In genomic region chr5:112932878-112933567, GRCm38 (mm10) we compare ENCODE assay signal across 12 mouse cellular contexts. TPM values are rescaled to one million over a fixed set of nuclear protein-coding genes. Genes with fewer than 3 reads are reported as not detected.
DNase-seq lines count a peak whose midpoint lies in the region; ATAC-seq and TF ChIP-seq lines count a peak whose summit lies in the region.
"Had no signal": no experiment of that assay in that cellular context is flagged by ENCODE, and none has a peak within 500 bp of the region (broad histone marks: within the 10 kb centered on the region; RNA-seq: fewer than 3 reads in every experiment).

No protein-coding gene starts in this region.

- H3K4me3 ChIP-seq in hindbrain, postnatal 0 days (ENCODE audit: low read length) = no peak overlapping the region
- H3K4me3 ChIP-seq in hindbrain, embryonic 10.5 days = no peak overlapping the region
- H3K4me3 ChIP-seq in heart, postnatal 0 days (ENCODE audit: low read depth, low read length) = no peak overlapping the region
- H3K4me3 ChIP-seq: lung, embryonic 15.5 days; megakaryocyte, embryonic 14.5 days had no signal

- 79% methylated on average over 11 of the region's 11 CpGs for WGBS in hindbrain, postnatal 0 days
- 86% methylated on average over 11 of the region's 11 CpGs for WGBS in hindbrain, embryonic 10.5 days
- 38% methylated on average over 11 of the region's 11 CpGs for WGBS in heart, postnatal 0 days

- no peak for DNase-seq in hindbrain, postnatal 0 days (ENCODE audit: low spot score)
- no peak for DNase-seq in hindbrain, embryonic 10.5 days (ENCODE audit: low spot score)
- peak; percentile 34 to 44 for DNase-seq in heart, adult 9 months (ENCODE audit: low spot score in 2 of 2)
- DNase-seq in heart, postnatal 0 days (ENCODE audit: low spot score) = peak; percentile 86
- DNase-seq in layer of hippocampus, postnatal 14 days (ENCODE audit: low spot score in 2 of 2) = peak; percentile 51 to 79
- no peak for DNase-seq in gastrocnemius, postnatal 36 days
- no peak for DNase-seq in right cerebral cortex, postnatal 14 days
- DNase-seq: kidney, adult 18-20 months; right cerebral cortex, postnatal 25 days had no signal

- TF ChIP-seq EP300 in heart, postnatal 0 days (IDR thresholded peaks at IDR 0.05; ENCODE audit: low read depth) = 0 out of 2 replicates have a peak, but pooled peaks have one; percentile 63

- intact Hi-C loops in gastrocnemius, postnatal 36 days (cut with DNase I) = no loop called here

- H3K4me1 ChIP-seq in hindbrain, postnatal 0 days (ENCODE audit: insufficient read depth, low read length) = no peaks in the 10 kb centered on the region; the same call in 1 of the 2 replicates
- peaks cover 22% of the 10 kb centered on the region for H3K4me1 ChIP-seq in hindbrain, embryonic 10.5 days (replicated peaks)
- peaks cover 30% of the 10 kb centered on the region for H3K4me1 ChIP-seq in heart, postnatal 0 days (ENCODE audit: control insufficient read depth, insufficient read depth)
- H3K4me1 ChIP-seq: megakaryocyte, embryonic 14.5 days had no signal

- peak; percentile 7; the same call in 1 of the 2 replicates for TF ChIP-seq CTCF in hindbrain, postnatal 0 days (IDR thresholded peaks at IDR 0.05; ENCODE audit: low read depth)
- peak; percentile 39; the same call in 1 of the 2 replicates for TF ChIP-seq CTCF in heart, postnatal 0 days (IDR thresholded peaks at IDR 0.05; ENCODE audit: low read depth)

- no peak overlapping the region for H3K9ac ChIP-seq in hindbrain, postnatal 0 days (replicated peaks; ENCODE audit: low read length)
- no peak overlapping the region for H3K9ac ChIP-seq in heart, postnatal 0 days (replicated peaks; ENCODE audit: low read depth, low read length)
- H3K9ac ChIP-seq: lung, embryonic 15.5 days had no signal

- no peak overlapping the region for H3K4me2 ChIP-seq in hindbrain, postnatal 0 days (ENCODE audit: low read depth, low read length)
- no peak overlapping the region for H3K4me2 ChIP-seq in heart, postnatal 0 days (ENCODE audit: low read depth, low read length)
- H3K4me2 ChIP-seq: lung, embryonic 15.5 days had no signal

- H3K36me3 ChIP-seq in hindbrain, postnatal 0 days (ENCODE audit: insufficient read depth, low read length) = 0 out of 2 replicates have a peak, but pooled peaks cover 8% of the 10 kb centered on the region
- no peaks in the 10 kb centered on the region for H3K36me3 ChIP-seq in hindbrain, embryonic 10.5 days
- peaks cover 12% of the 10 kb centered on the region for H3K36me3 ChIP-seq in heart, postnatal 0 days (replicated peaks; ENCODE audit: control insufficient read depth, insufficient read depth, low read length)

- no peaks in the 10 kb centered on the region for H3K27me3 ChIP-seq in hindbrain, postnatal 0 days (ENCODE audit: insufficient read depth, low read length)
- no peaks in the 10 kb centered on the region for H3K27me3 ChIP-seq in hindbrain, embryonic 10.5 days (ENCODE audit: insufficient read depth, poor library complexity, severe bottlenecking)
- H3K27me3 ChIP-seq in heart, postnatal 0 days (ENCODE audit: control insufficient read depth, insufficient read depth, low read length) = no peaks in the 10 kb centered on the region
- H3K27me3 ChIP-seq: lung, embryonic 15.5 days had no signal

- ATAC-seq in hindbrain, postnatal 0 days = peak; percentile 39; the same call in 1 of the 2 replicates
- ATAC-seq in heart, postnatal 0 days (ENCODE audit: insufficient read depth, low read depth) = peak; percentile 95
- ATAC-seq: Patski had no signal

- H3K9me3 ChIP-seq in hindbrain, postnatal 0 days (ENCODE audit: low read length) = no peaks in the 10 kb centered on the region
- no peaks in the 10 kb centered on the region for H3K9me3 ChIP-seq in hindbrain, embryonic 10.5 days
- H3K9me3 ChIP-seq in heart, postnatal 0 days (replicated peaks; ENCODE audit: control insufficient read depth, low read length) = no peaks in the 10 kb centered on the region
- H3K9me3 ChIP-seq: lung, embryonic 15.5 days; megakaryocyte, embryonic 14.5 days had no signal

- H3K27ac ChIP-seq in hindbrain, postnatal 0 days = no peak overlapping the region
- H3K27ac ChIP-seq in hindbrain, embryonic 10.5 days = no peak overlapping the region
- H3K27ac ChIP-seq in heart, postnatal 0 days (ENCODE audit: low read depth) = peak overlapping the region; percentile 52
- H3K27ac ChIP-seq: lung, embryonic 15.5 days had no signal

RNA-seq across cellular contexts. Expression of gene Myo18b, which starts 36.9 kb away (rescaled TPM):
- total RNA-seq in hindbrain, postnatal 0 days (2014; rRNA removed) = 1.9 and 2.3 TPM in 2 replicates
- polyA plus RNA-seq in hindbrain, postnatal 0 days (2015; fragmentation: Nextera tagmentation; extraction: Ambion mirVana) = 0.75 and 1.1 TPM in 2 replicates
- polyA plus RNA-seq in hindbrain, embryonic 10.5 days (2016; fragmentation: Nextera tagmentation; extraction: Ambion mirVana) = 0.30 and 0.65 TPM in 2 replicates
- total RNA-seq in heart, postnatal 0 days (2014; rRNA removed; ENCODE audit: low replicate concordance) = 99.8 and 110 TPM in 2 replicates
- 23.3 and 26.5 TPM in 2 replicates for polyA plus RNA-seq in heart, postnatal 0 days (2015; fragmentation: Nextera tagmentation; extraction: Ambion mirVana)
- total RNA-seq in layer of hippocampus, postnatal 14 days (2021) = 1 to 10 TPM; 2.2 to 2.6 TPM
- 100 to 1,000 TPM; 378 to 416 TPM for total RNA-seq in gastrocnemius, postnatal 36 days (2021)
- polyA plus RNA-seq: Patski had no signal

Comparison
In these comparisons a context has a peak if more than half of its experiments do, and no peak if none do; other contexts are left out.
1. DNase-seq: peak in heart, adult 9 months (2 of 2), heart, postnatal 0 days (single experiment) and layer of hippocampus, postnatal 14 days (2 of 2); none in hindbrain, postnatal 0 days (single experiment), hindbrain, embryonic 10.5 days (single experiment), gastrocnemius, postnatal 36 days (0 of 2) and right cerebral cortex, postnatal 14 days (single experiment).
2. RNA of gene Myo18b, which starts 36.9 kb away (total RNA-seq): 378 to 416 TPM in gastrocnemius, postnatal 36 days and 99.8 to 110 TPM in heart, postnatal 0 days; 2.2 to 2.6 TPM in layer of hippocampus, postnatal 14 days and 1.9 to 2.3 TPM in hindbrain, postnatal 0 days; every median in the first group is over 10 times any median in the second.